14 mouse cellular contexts compared by ENCODE assay signal in the genomic region with DNA sequence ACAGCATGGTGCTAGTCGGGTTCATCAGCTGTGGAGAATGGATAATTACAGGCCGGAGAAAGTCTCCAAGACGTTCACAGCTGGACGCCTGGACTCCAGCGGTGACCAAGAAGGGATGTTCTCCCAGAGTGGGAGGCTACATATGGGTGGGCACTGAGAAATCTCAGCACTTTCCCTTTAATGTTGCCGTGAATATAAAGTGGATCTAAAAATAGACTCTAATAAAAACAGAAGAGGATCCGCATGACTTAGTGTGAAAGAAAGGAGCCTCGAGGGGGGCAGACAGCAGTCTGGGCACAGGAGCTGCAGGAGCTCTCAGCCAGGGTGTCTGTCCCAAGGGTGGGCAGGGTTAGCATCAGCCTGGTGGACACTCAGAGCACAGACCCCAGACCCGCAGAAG. TPM values are rescaled to one million over a fixed set of nuclear protein-coding genes. Genes with fewer than 3 reads are reported as not detected.
DNase-seq lines count a peak whose midpoint lies in the region; ATAC-seq lines count a peak whose summit lies in the region.
"Had no signal": no experiment of that assay in that cellular context is flagged by ENCODE, and none has a peak within 500 bp of the region (broad histone marks: within the 10 kb centered on the region; RNA-seq: fewer than 3 reads in every experiment).

No protein-coding gene starts in this region.

- no peaks in the 10 kb centered on the region for H3K27me3 ChIP-seq in forebrain, embryonic 10.5 days (ENCODE audit: poor library complexity, severe bottlenecking)
- H3K27me3 ChIP-seq in forebrain, embryonic 11.5 days (ENCODE audit: control insufficient read depth, insufficient read depth, low read length): no peaks in the 10 kb centered on the region
- H3K27me3 ChIP-seq in kidney, embryonic 15.5 days: no peaks in the 10 kb centered on the region
- no peaks in the 10 kb centered on the region for H3K27me3 ChIP-seq in hindbrain, embryonic 13.5 days
- no peaks in the 10 kb centered on the region for H3K27me3 ChIP-seq in neural tube, embryonic 13.5 days

- no peak for DNase-seq in forebrain, embryonic 10.5 days (ENCODE audit: extremely low spot score, low spot score)
- no peak for DNase-seq in forebrain, embryonic 11.5 days (ENCODE audit: low spot score)
- no peak for DNase-seq in kidney, postnatal 14 days
- no peak for DNase-seq in left cerebral cortex, adult 18-20 months (ENCODE audit: low spot score in 2 of 2)
- DNase-seq in layer of hippocampus, adult 9-10 months (ENCODE audit: low spot score): no peak
- DNase-seq: adrenal gland, postnatal 25 days; cerebellum, adult 11 months; gastrocnemius, adult 2 months; liver, postnatal 0 days; right cerebral cortex, postnatal 4 days had no signal

- H3K27ac ChIP-seq in forebrain, embryonic 10.5 days: 0 out of 2 replicates have a peak overlapping the region, but pooled peaks have one; percentile 44
- H3K27ac ChIP-seq in forebrain, embryonic 11.5 days (ENCODE audit: low read depth, low read length): no peak overlapping the region
- H3K27ac ChIP-seq in kidney, embryonic 15.5 days: no peak overlapping the region
- peak overlapping the region; percentile 56; the same call in 1 of the 2 replicates for H3K27ac ChIP-seq in hindbrain, embryonic 13.5 days
- peak overlapping the region; percentile 76 for H3K27ac ChIP-seq in neural tube, embryonic 13.5 days (replicated peaks)
- H3K27ac ChIP-seq: gastrocnemius, adult 2 months; limb, embryonic 10.5 days had no signal

- H3K9ac ChIP-seq in forebrain, embryonic 11.5 days (ENCODE audit: low read length): no peak overlapping the region
- H3K9ac ChIP-seq in kidney, embryonic 15.5 days: no peak overlapping the region
- H3K9ac ChIP-seq in hindbrain, embryonic 13.5 days: no peak overlapping the region
- peak overlapping the region; percentile 43; the same call in 1 of the 2 replicates for H3K9ac ChIP-seq in neural tube, embryonic 13.5 days
- H3K9ac ChIP-seq: liver, postnatal 0 days had no signal

- no peak overlapping the region for H3K4me2 ChIP-seq in forebrain, embryonic 11.5 days (ENCODE audit: low read depth, low read length, severe bottlenecking)
- H3K4me2 ChIP-seq in kidney, embryonic 15.5 days: no peak overlapping the region
- no peak overlapping the region for H3K4me2 ChIP-seq in hindbrain, embryonic 13.5 days
- H3K4me2 ChIP-seq in neural tube, embryonic 13.5 days: no peak overlapping the region

- 0 out of 2 replicates have a peak, but pooled peaks cover 2% of the 10 kb centered on the region for H3K36me3 ChIP-seq in forebrain, embryonic 10.5 days (replicated peaks)
- no peaks in the 10 kb centered on the region for H3K36me3 ChIP-seq in forebrain, embryonic 11.5 days (ENCODE audit: control insufficient read depth, insufficient read depth, low read length)
- H3K36me3 ChIP-seq in kidney, embryonic 15.5 days: no peaks in the 10 kb centered on the region
- H3K36me3 ChIP-seq in hindbrain, embryonic 13.5 days: peaks cover 3% of the 10 kb centered on the region; the same call in 1 of the 2 replicates
- no peaks in the 10 kb centered on the region for H3K36me3 ChIP-seq in neural tube, embryonic 13.5 days
- H3K36me3 ChIP-seq: limb, embryonic 10.5 days had no signal

- 57% methylated on average over 9 of the region's 9 CpGs for WGBS in forebrain, embryonic 10.5 days
- WGBS in forebrain, embryonic 11.5 days: 47% methylated on average over 9 of the region's 9 CpGs
- 21% methylated on average over 9 of the region's 9 CpGs for WGBS in kidney, embryonic 15.5 days
- WGBS in hindbrain, embryonic 13.5 days: 39% methylated on average over 9 of the region's 9 CpGs
- 33% methylated on average over 9 of the region's 9 CpGs for WGBS in neural tube, embryonic 13.5 days

- H3K4me1 ChIP-seq in forebrain, embryonic 10.5 days: peaks cover 60% of the 10 kb centered on the region
- H3K4me1 ChIP-seq in forebrain, embryonic 11.5 days (replicated peaks; ENCODE audit: control insufficient read depth, insufficient read depth, low read length): peaks cover 11% of the 10 kb centered on the region; the same call in 1 of the 2 replicates
- H3K4me1 ChIP-seq in kidney, embryonic 15.5 days: peaks cover 32% of the 10 kb centered on the region
- peaks cover 40% of the 10 kb centered on the region for H3K4me1 ChIP-seq in hindbrain, embryonic 13.5 days (replicated peaks)
- peaks cover 35% of the 10 kb centered on the region for H3K4me1 ChIP-seq in neural tube, embryonic 13.5 days (replicated peaks)

- no peaks in the 10 kb centered on the region for H3K9me3 ChIP-seq in forebrain, embryonic 10.5 days
- H3K9me3 ChIP-seq in forebrain, embryonic 11.5 days (ENCODE audit: control insufficient read depth, low read length): no peaks in the 10 kb centered on the region
- H3K9me3 ChIP-seq in kidney, embryonic 15.5 days (replicated peaks): no peaks in the 10 kb centered on the region
- H3K9me3 ChIP-seq in hindbrain, embryonic 13.5 days: no peaks in the 10 kb centered on the region
- no peaks in the 10 kb centered on the region for H3K9me3 ChIP-seq in neural tube, embryonic 13.5 days
- H3K9me3 ChIP-seq: limb, embryonic 10.5 days had no signal

- no peak for ATAC-seq in forebrain, embryonic 11.5 days (replicated peaks; ENCODE audit: low FRiP score)
- 0 out of 2 replicates have a peak, but pooled peaks have one; percentile 38 for ATAC-seq in kidney, embryonic 15.5 days (replicated peaks; ENCODE audit: low FRiP score)
- ATAC-seq in hindbrain, embryonic 13.5 days (ENCODE audit: low FRiP score): 0 out of 2 replicates have a peak, but pooled peaks have one; percentile 30
- peak; percentile 55 for ATAC-seq in neural tube, embryonic 13.5 days (ENCODE audit: low read depth)
- ATAC-seq: liver, postnatal 0 days had no signal

- no peak overlapping the region for H3K4me3 ChIP-seq in forebrain, embryonic 10.5 days
- H3K4me3 ChIP-seq in forebrain, embryonic 11.5 days (ENCODE audit: low read depth, low read length): no peak overlapping the region
- no peak overlapping the region for H3K4me3 ChIP-seq in kidney, embryonic 15.5 days (replicated peaks)
- H3K4me3 ChIP-seq in hindbrain, embryonic 13.5 days: no peak overlapping the region
- no peak overlapping the region for H3K4me3 ChIP-seq in neural tube, embryonic 13.5 days
- H3K4me3 ChIP-seq: gastrocnemius, adult 2 months; limb, embryonic 10.5 days had no signal

RNA-seq across cellular contexts. Expression of a gene that starts 59.1 kb away (rescaled TPM):
- 647 and 664 TPM in 2 replicates for polyA plus RNA-seq in forebrain, embryonic 10.5 days (2016; fragmentation: Nextera tagmentation; extraction: Ambion mirVana)
- 861 and 912 TPM in 2 replicates for polyA plus RNA-seq in forebrain, embryonic 11.5 days (2014; fragmentation: Nextera tagmentation; extraction: Ambion mirVana)
- 543 and 552 TPM in 2 replicates for polyA plus RNA-seq in kidney, embryonic 15.5 days (2015; fragmentation: Nextera tagmentation; extraction: Ambion mirVana)
- polyA plus RNA-seq in hindbrain, embryonic 13.5 days (2015; fragmentation: Nextera tagmentation; extraction: Ambion mirVana): 422 and 424 TPM in 2 replicates
- 377 and 458 TPM in 2 replicates for polyA plus RNA-seq in neural tube, embryonic 13.5 days (2015; fragmentation: Nextera tagmentation; extraction: Ambion mirVana)
- total RNA-seq in left cerebral cortex, adult 18-20 months (2021): 100 to 1,000 TPM; 475 to 494 TPM

Comparison
In these comparisons a context has a peak if more than half of its experiments do, and no peak if none do; other contexts are left out.
1. H3K27ac ChIP-seq: peak in forebrain, embryonic 10.5 days (single experiment), hindbrain, embryonic 13.5 days (single experiment) and neural tube, embryonic 13.5 days (single experiment); none in forebrain, embryonic 11.5 days (single experiment) and kidney, embryonic 15.5 days (single experiment).